Mouse (Mus musculus): ENCODE data around the gene Gse1. TPM values are rescaled to one million over a fixed set of nuclear protein-coding genes. Genes with fewer than 3 reads are reported as not detected.

Gse1 gene
- polyA plus RNA-seq, 1 experiment from 2014 or later, result 10.6 TPM

DNA sequence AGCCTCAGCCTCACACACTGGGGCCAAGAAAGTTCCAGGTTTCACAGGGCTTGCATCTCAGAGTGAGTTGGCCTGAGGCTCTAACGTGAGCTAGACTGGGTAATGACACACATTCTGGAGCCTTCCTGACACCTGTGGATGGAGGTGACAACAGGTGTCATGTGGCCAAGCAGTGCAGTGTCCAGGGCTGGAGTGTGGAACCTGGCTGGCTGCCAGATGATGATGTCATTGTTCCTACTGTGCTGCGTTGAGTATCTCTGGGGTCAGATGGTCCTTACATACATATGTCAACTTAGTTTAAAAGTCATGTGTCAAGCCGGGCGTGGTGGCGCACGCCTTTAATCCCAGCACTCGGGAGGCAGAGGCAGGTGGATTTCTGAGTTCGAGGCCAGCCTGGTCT, 51.2 kb downstream of the Gse1 start:
- WGBS, result 88% methylated on average over 8 of the region's 8 CpGs
- Histone ChIP-seq H3K9me3 (no peaks in the 10 kb centered on the region), H3K9ac (no peak overlapping the region), H3K27me3 (0 out of 2 replicates have a peak, but pooled peaks cover 3% of the 10 kb centered on the region), H3K36me3 (no peaks in the 10 kb centered on the region), H3K4me3 (no peak overlapping the region), H3K27ac (0 out of 2 replicates have a peak overlapping the region, but pooled peaks have one; percentile 8), H3K4me2 (replicated peaks) (no peak overlapping the region), H3K4me1 (peaks cover 92% of the 10 kb centered on the region)
- ATAC-seq (ENCODE audit: insufficient number of reproducible peaks, insufficient read depth, low FRiP score, low TSS enrichment), result no peak

GRCm38 (mm10) chr8:120281487-120281886, 53.2 kb downstream of the Gse1 start:
- no peaks in the 10 kb centered on the region for H3K9me3 ChIP-seq
- H3K9ac ChIP-seq, result no peak overlapping the region
- ATAC-seq (ENCODE audit: insufficient number of reproducible peaks, insufficient read depth, low FRiP score, low TSS enrichment), result no peak
- WGBS, result 20% methylated on average over 4 of the region's 4 CpGs
- H3K36me3 ChIP-seq, result no peaks in the 10 kb centered on the region
- H3K27me3 ChIP-seq, result 0 out of 2 replicates have a peak, but pooled peaks cover 3% of the 10 kb centered on the region
- H3K4me3 ChIP-seq, result no peak overlapping the region
- peaks cover 92% of the 10 kb centered on the region for H3K4me1 ChIP-seq
- no peak overlapping the region for H3K4me2 ChIP-seq (replicated peaks)
- peak overlapping the region; percentile 83; the same call in 1 of the 2 replicates for H3K27ac ChIP-seq

GRCm38 (mm10) chr8:120282465-120282864, 54.2 kb downstream of the Gse1 start:
- Histone ChIP-seq H3K4me2 (replicated peaks) (peak overlapping the region; percentile 2), H3K4me1 (peaks cover 84% of the 10 kb centered on the region), H3K36me3 (no peaks in the 10 kb centered on the region), H3K9me3 (no peaks in the 10 kb centered on the region), H3K27me3 (0 out of 2 replicates have a peak, but pooled peaks cover 3% of the 10 kb centered on the region), H3K4me3 (no peak overlapping the region), H3K9ac (0 out of 2 replicates have a peak overlapping the region, but pooled peaks have one; percentile 30), H3K27ac (peak overlapping the region; percentile 83)
- 15% methylated on average over 5 of the region's 5 CpGs for WGBS
- ATAC-seq (ENCODE audit: insufficient number of reproducible peaks, insufficient read depth, low FRiP score, low TSS enrichment), result 0 out of 2 replicates have a peak, but pooled peaks have one; percentile 7

DNA sequence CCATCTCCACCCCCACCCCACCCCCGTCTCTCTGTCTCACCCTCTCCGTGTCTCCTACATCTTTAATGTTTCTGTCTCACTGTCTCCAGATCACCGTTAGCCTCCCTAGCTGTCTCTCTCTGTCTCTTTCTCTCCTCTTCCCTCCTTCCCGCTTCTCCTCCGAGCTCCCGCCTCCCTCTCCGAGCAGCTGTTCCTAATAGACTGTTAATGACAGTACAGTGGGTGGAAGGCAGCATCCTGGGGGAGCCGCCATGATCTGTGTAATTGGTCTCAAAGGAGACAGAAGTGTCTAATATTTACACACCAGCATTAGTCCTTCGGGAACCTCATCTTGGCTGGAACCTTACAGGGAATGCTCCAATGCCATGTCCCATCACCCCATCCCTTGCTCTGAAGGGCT, 56.0 kb downstream of the Gse1 start:
- H3K9ac ChIP-seq, result no peak overlapping the region
- WGBS, result 20% methylated on average over 9 of the region's 9 CpGs
- peak overlapping the region; percentile 24; the same call in 1 of the 2 replicates for H3K4me2 ChIP-seq (replicated peaks)
- 0 out of 2 replicates have a peak, but pooled peaks cover 3% of the 10 kb centered on the region for H3K27me3 ChIP-seq
- ATAC-seq (ENCODE audit: insufficient number of reproducible peaks, insufficient read depth, low FRiP score, low TSS enrichment), result no peak
- H3K27ac ChIP-seq, result peak overlapping the region; percentile 83
- H3K9me3 ChIP-seq, result no peaks in the 10 kb centered on the region
- no peak overlapping the region for H3K4me3 ChIP-seq
- peaks cover 83% of the 10 kb centered on the region for H3K4me1 ChIP-seq
- H3K36me3 ChIP-seq, result no peaks in the 10 kb centered on the region

- Histone ChIP-seq H3K9me3 (no peaks in the 10 kb centered on the region), H3K4me3 (no peak overlapping the region), H3K4me1 (peaks cover 89% of the 10 kb centered on the region), H3K27me3 (0 out of 2 replicates have a peak, but pooled peaks cover 3% of the 10 kb centered on the region), H3K9ac (peak overlapping the region; percentile 10; the same call in 1 of the 2 replicates), H3K36me3 (no peaks in the 10 kb centered on the region), H3K4me2 (replicated peaks) (peak overlapping the region; percentile 17; the same call in 1 of the 2 replicates), H3K27ac (peak overlapping the region; percentile 83)
- 23% methylated on average over 3 of the region's 3 CpGs for WGBS
- ATAC-seq (ENCODE audit: insufficient number of reproducible peaks, insufficient read depth, low FRiP score, low TSS enrichment), result no peak
These were observed 56.8 kb downstream of the Gse1 start for GRCm38 (mm10) chr8:120285033-120285432.

DNA sequence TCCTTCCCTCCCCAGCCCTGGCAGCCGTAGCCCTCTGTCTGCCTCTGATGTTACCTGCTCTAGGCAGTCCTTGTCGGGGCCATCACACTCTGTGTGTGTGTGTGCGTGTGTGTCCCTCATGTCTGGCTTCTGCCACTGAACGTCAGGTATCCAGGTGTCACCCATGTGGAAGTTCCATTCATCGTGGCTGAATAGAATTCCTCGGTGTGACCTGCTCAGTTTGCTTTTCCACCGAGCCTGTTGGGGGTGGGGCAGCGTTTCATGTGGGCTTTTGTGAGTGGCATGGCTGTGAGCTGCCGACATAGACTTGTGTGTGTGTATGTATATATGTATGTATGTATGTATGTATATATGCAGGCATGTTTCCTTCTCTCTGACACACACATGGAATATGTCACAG, 57.6 kb downstream of the Gse1 start:
- no peak for ATAC-seq (ENCODE audit: insufficient number of reproducible peaks, insufficient read depth, low FRiP score, low TSS enrichment)
- Histone ChIP-seq H3K9me3 (no peaks in the 10 kb centered on the region), H3K27me3 (0 out of 2 replicates have a peak, but pooled peaks cover under 1% of the 10 kb centered on the region), H3K9ac (0 out of 2 replicates have a peak overlapping the region, but pooled peaks have one; percentile 10), H3K27ac (peak overlapping the region; percentile 83; the same call in 1 of the 2 replicates), H3K4me3 (no peak overlapping the region), H3K4me2 (replicated peaks) (no peak overlapping the region), H3K36me3 (no peaks in the 10 kb centered on the region), H3K4me1 (peaks cover 88% of the 10 kb centered on the region)
- WGBS, result 63% methylated on average over 9 of the region's 9 CpGs

DNA sequence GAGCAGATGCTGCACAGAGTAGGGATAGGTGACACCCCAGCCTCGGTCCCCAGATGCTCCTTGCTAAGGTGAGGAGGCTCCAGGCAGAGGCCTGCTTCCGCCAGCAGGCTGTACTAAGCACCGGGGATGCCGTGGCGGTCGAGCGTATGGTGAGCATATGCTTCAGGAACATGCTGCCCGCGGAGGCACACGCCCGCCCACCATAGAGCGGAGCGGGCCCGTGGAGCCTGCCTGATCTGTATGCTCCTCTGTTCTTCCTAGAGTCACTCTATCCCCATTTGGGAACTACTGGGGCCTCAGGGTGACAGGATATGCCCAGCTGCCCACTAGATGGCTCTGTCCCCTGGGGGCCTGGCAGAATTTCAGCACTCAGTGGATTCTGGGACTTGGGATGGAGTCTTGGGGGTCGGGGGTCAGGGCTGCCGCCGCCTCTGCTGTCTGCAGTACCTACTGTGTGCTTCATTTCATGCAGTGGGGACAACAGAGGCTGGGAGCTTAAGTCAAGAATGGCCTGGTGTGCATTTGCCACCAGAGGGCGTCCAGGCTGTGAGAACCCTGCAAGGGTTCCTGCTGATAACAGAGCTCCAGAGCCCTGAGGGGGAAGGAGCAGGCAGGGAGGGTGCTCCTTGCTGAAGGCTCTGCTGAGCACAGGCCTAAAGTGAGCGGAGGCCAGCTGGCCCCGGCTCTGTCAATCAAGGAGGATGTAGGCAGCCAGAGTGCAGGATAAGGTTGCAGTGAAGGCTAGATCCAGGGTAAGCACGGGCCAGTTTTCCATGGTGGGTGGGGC, 60.1 kb downstream of the Gse1 start:
- ATAC-seq (ENCODE audit: insufficient number of reproducible peaks, insufficient read depth, low FRiP score, low TSS enrichment), result 0 out of 2 replicates have a peak, but pooled peaks have one; percentile 12
- WGBS, result 20% methylated on average over 21 of the region's 21 CpGs
- H3K4me3 ChIP-seq, result no peak overlapping the region
- H3K9ac ChIP-seq, result no peak overlapping the region
- no peak overlapping the region for H3K4me2 ChIP-seq (replicated peaks)
- no peaks in the 10 kb centered on the region for H3K27me3 ChIP-seq
- no peaks in the 10 kb centered on the region for H3K9me3 ChIP-seq
- H3K36me3 ChIP-seq, result no peaks in the 10 kb centered on the region
- peaks cover 87% of the 10 kb centered on the region for H3K4me1 ChIP-seq
- peak overlapping the region; percentile 59 for H3K27ac ChIP-seq

- Histone ChIP-seq H3K4me2 (replicated peaks) (no peak overlapping the region), H3K4me1 (peaks cover 87% of the 10 kb centered on the region), H3K4me3 (no peak overlapping the region), H3K27ac (no peak overlapping the region), H3K27me3 (no peaks in the 10 kb centered on the region), H3K36me3 (no peaks in the 10 kb centered on the region), H3K9me3 (no peaks in the 10 kb centered on the region), H3K9ac (no peak overlapping the region)
- 81% methylated on average over 7 of the region's 7 CpGs for WGBS
- no peak for ATAC-seq (ENCODE audit: insufficient number of reproducible peaks, insufficient read depth, low FRiP score, low TSS enrichment)
These were observed 60.9 kb downstream of the Gse1 start for GRCm38 (mm10) chr8:120289191-120289590.

- peak overlapping the region; percentile 46 for H3K27ac ChIP-seq
- no peaks in the 10 kb centered on the region for H3K9me3 ChIP-seq
- H3K36me3 ChIP-seq, result no peaks in the 10 kb centered on the region
- peaks cover 87% of the 10 kb centered on the region for H3K4me1 ChIP-seq
- no peak overlapping the region for H3K4me3 ChIP-seq
- H3K9ac ChIP-seq, result peak overlapping the region; percentile 11; the same call in 1 of the 2 replicates
- H3K27me3 ChIP-seq, result no peaks in the 10 kb centered on the region
- 36% methylated on average over 10 of the region's 10 CpGs for WGBS
- ATAC-seq (ENCODE audit: insufficient number of reproducible peaks, insufficient read depth, low FRiP score, low TSS enrichment), result no peak
- H3K4me2 ChIP-seq (replicated peaks), result no peak overlapping the region
These were observed 61.5 kb downstream of the Gse1 start for GRCm38 (mm10) chr8:120289698-120290181.

- H3K27me3 ChIP-seq, result no peaks in the 10 kb centered on the region
- ATAC-seq (ENCODE audit: insufficient number of reproducible peaks, insufficient read depth, low FRiP score, low TSS enrichment), result no peak
- no peaks in the 10 kb centered on the region for H3K36me3 ChIP-seq
- 0 out of 2 replicates have a peak overlapping the region, but pooled peaks have one; percentile 30 for H3K27ac ChIP-seq
- no peak overlapping the region for H3K4me3 ChIP-seq
- H3K9ac ChIP-seq, result peak overlapping the region; percentile 0; the same call in 1 of the 2 replicates
- H3K4me2 ChIP-seq (replicated peaks), result no peak overlapping the region
- WGBS, result 57% methylated on average over 15 of the region's 15 CpGs
- no peaks in the 10 kb centered on the region for H3K9me3 ChIP-seq
- H3K4me1 ChIP-seq, result peaks cover 87% of the 10 kb centered on the region
These were observed 62.4 kb downstream of the Gse1 start for GRCm38 (mm10) chr8:120290614-120291013.

DNA sequence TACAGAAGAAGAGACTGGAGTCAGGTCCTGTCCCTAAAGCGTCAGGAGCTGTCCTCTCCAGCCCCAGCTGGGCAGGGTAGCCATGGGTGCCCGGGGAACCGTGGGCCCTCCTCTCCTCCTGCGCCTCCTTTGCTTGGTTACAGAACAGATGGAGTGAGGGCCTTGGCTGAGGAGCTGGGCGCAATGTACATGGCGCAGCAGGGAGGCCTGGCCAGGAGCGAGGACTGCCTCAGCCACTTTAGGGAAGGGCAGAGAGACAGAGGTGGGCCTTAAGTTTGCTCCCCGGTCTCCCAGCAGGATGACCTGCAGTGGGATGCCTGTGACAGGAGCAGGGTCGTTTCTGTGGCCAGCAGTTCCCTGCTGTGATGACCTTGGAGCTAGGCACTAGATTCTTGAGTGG, 63.4 kb downstream of the Gse1 start:
- Histone ChIP-seq H3K9me3 (no peaks in the 10 kb centered on the region), H3K36me3 (no peaks in the 10 kb centered on the region), H3K27me3 (no peaks in the 10 kb centered on the region), H3K27ac (no peak overlapping the region), H3K4me3 (no peak overlapping the region), H3K4me2 (replicated peaks) (no peak overlapping the region), H3K4me1 (peaks cover 88% of the 10 kb centered on the region), H3K9ac (no peak overlapping the region)
- 83% methylated on average over 9 of the region's 9 CpGs for WGBS
- ATAC-seq (ENCODE audit: insufficient number of reproducible peaks, insufficient read depth, low FRiP score, low TSS enrichment), result no peak
